Mouse (Mus musculus): ENCODE measurements at regions not wholly inside any gene's neighbourhood (a gene's known extent, or its start where the extent isn't known, plus 50 kb on each side); places are given as distances from the start of the nearest gene placed in this dataset.

GRCm38 (mm10) chr2:169260636-169261035 lies 305.2 kb upstream of the Zfp64 start:
- TF ChIP-seq CTCF (IDR thresholded peaks at IDR 0.05; ENCODE audit: borderline replicate concordance, control insufficient read depth, extremely low read depth, insufficient read depth, low read length, poor library complexity) (no peak), POLR2A (IDR thresholded peaks at IDR 0.05; ENCODE audit: control insufficient read depth, extremely low read depth, insufficient read depth, low read length, poor library complexity) (no peak)

Data from thymus, adult 2 months (tissue).